Mouse (Mus musculus): ENCODE measurements around the gene Glyr1. TPM values are rescaled to one million over a fixed set of nuclear protein-coding genes. Genes with fewer than 3 reads are reported as not detected.

Glyr1 gene
- polyA plus RNA-seq, 2 experiments from 2014 or later = 66.1 to 82.5 TPM

Other genes starting within 250 kb of the Glyr1 start
- 1 to 10 TPM in 1 of 2 experiments, under 1 TPM in 1; 0.88 to 1.4 TPM for gene 4930562C15Rik, start 214.4 kb downstream of the Glyr1 start, polyA plus RNA-seq (2017; shearing (Covaris generic))
- 10 to 100 TPM; 26.7 to 26.8 TPM for gene Ubald1, start 169.5 kb downstream of the Glyr1 start, polyA plus RNA-seq (2017; shearing (Covaris generic))
- gene Mgrn1, start 163.6 kb downstream of the Glyr1 start, polyA plus RNA-seq (2017; shearing (Covaris generic)) = 10 to 100 TPM; 25.9 to 33.6 TPM
- gene Nudt16l1, start 111.1 kb downstream of the Glyr1 start, polyA plus RNA-seq (2017; shearing (Covaris generic)) = 10 to 100 TPM; 86.6 to 90.3 TPM
- 10 to 100 TPM; 29.7 to 31.8 TPM for gene Anks3, start 85.7 kb downstream of the Glyr1 start, polyA plus RNA-seq (2017; shearing (Covaris generic))
- not detected for gene Sept12, start 52.0 kb downstream of the Glyr1 start, polyA plus RNA-seq (2017; shearing (Covaris generic))
- not detected for gene Smim22, start 42.6 kb downstream of the Glyr1 start, polyA plus RNA-seq (2017; shearing (Covaris generic))
- gene Rogdi, start 36.3 kb downstream of the Glyr1 start, polyA plus RNA-seq (2017; shearing (Covaris generic)) = 10 to 100 TPM; 18.5 to 23.5 TPM
- gene Ubn1, start 194 bp upstream of the Glyr1 start, polyA plus RNA-seq (2017; shearing (Covaris generic)) = 10 to 100 TPM; 28.7 to 41.5 TPM
- under 1 TPM in 1 of 2 experiments, not detected in 1; 0.17 TPM for gene Ppl, start 82.6 kb upstream of the Glyr1 start, polyA plus RNA-seq (2017; shearing (Covaris generic))
- gene Sec14l5, start 97.2 kb upstream of the Glyr1 start, polyA plus RNA-seq (2017; shearing (Covaris generic)) = not detected
- 10 to 100 TPM; 10.5 to 17.3 TPM for gene Nagpa, start 154.1 kb upstream of the Glyr1 start, polyA plus RNA-seq (2017; shearing (Covaris generic))
- gene AU021092, start 172.4 kb upstream of the Glyr1 start, polyA plus RNA-seq (2017; shearing (Covaris generic)) = not detected
- gene Alg1, start 183.8 kb upstream of the Glyr1 start, polyA plus RNA-seq (2017; shearing (Covaris generic)) = 10 to 100 TPM; 14.6 to 16.9 TPM
- 10 to 100 TPM; 37.1 to 44.0 TPM for gene Eef2kmt, start 206.1 kb upstream of the Glyr1 start, polyA plus RNA-seq (2017; shearing (Covaris generic))

Measured in activated CD4-positive, CD25-positive, alpha-beta regulatory T cell, adult 4 months (primary cell).